Mouse (Mus musculus) ES-E14 (cell line): ENCODE data around the gene Pex16. TPM values are rescaled to one million over a fixed set of nuclear protein-coding genes. Genes with fewer than 3 reads are reported as not detected.

Source experiments
- DNase-seq: peaks from one replicate; pipeline ENCODE4 v3.0.0-alpha.2; 2013; ENCODE audit warnings: low read depth, low spot score
- H3K27ac ChIP-seq: 2 replicates; pipeline ENCODE4 v1.5.1; 2012; ENCODE audit warnings: low read depth, mild to moderate bottlenecking, low read length, moderate library complexity, mixed read lengths; ENCODE audit not compliant: poor library complexity, insufficient read depth, severe bottlenecking
- H3K36me3 ChIP-seq: 2 replicates; pipeline ENCODE4 v1.6.1; 2012; ENCODE audit warnings: mild to moderate bottlenecking, low read length, moderate library complexity, mixed read lengths; ENCODE audit not compliant: control insufficient read depth, poor library complexity, insufficient read depth, severe bottlenecking
- H3K4me1 ChIP-seq, 2 experiments: fragments of 150-350 bp in 1 of 2; sonication (generic) in 1 of 2; 2 replicates each; pipeline ENCODE4 v1.6.1; 2012; ENCODE audit warnings: low read length in 2 of 2, mild to moderate bottlenecking in 1 of 2, mixed read lengths in 1 of 2; ENCODE audit not compliant: control insufficient read depth in 2 of 2, insufficient read depth in 2 of 2, poor library complexity in 1 of 2
- H3K4me3 ChIP-seq, 2 experiments: fragments of 150-350 bp in 1 of 2; sonication (generic) in 1 of 2; 2 replicates each; pipeline ENCODE4 v1.5.1; 2012; ENCODE audit warnings: low read length in 2 of 2, low read depth in 1 of 2, mild to moderate bottlenecking in 1 of 2, mixed read lengths in 1 of 2; ENCODE audit not compliant: insufficient read depth in 1 of 2, poor library complexity in 1 of 2, severe bottlenecking in 1 of 2
- H3K9ac ChIP-seq: 2 replicates; pipeline ENCODE4 v1.6.1; 2012; ENCODE audit warnings: low read depth, mild to moderate bottlenecking, low read length, mixed read lengths; ENCODE audit not compliant: poor library complexity, insufficient read depth, severe bottlenecking
- H3K9me3 ChIP-seq: fragments of 150-350 bp; sonication (generic); 2 replicates; pipeline ENCODE4 v1.6.1; 2012; ENCODE audit warnings: low read depth, mild to moderate bottlenecking, low read length; ENCODE audit not compliant: control insufficient read depth, insufficient read depth
- CHD2 ChIP-seq: IDR thresholded peaks from 2 replicates; pipeline ENCODE4 v1.6.1; 2014; ENCODE audit warnings: mild to moderate bottlenecking, low read depth, low read length, inconsistent platforms
- HCFC1 ChIP-seq: IDR thresholded peaks from 2 replicates; pipeline ENCODE4 v1.6.1; 2012; ENCODE audit warnings: low read length, inconsistent platforms, borderline replicate concordance; ENCODE audit not compliant: insufficient read depth
- MAFK ChIP-seq: IDR thresholded peaks from 2 replicates; pipeline ENCODE4 v1.6.1; 2014; ENCODE audit warnings: mild to moderate bottlenecking, low read depth, low read length, inconsistent platforms; ENCODE audit not compliant: insufficient read depth
- ZC3H11A ChIP-seq: IDR thresholded peaks from 2 replicates; pipeline ENCODE4 v1.6.1; 2012; ENCODE audit warnings: low read depth, mild to moderate bottlenecking, inconsistent platforms, low read length, borderline replicate concordance
- ZNF384 ChIP-seq: IDR thresholded peaks from 2 replicates; pipeline ENCODE4 v1.6.1; 2012; ENCODE audit warnings: low read depth, low read length, inconsistent platforms
- in situ Hi-C, 2 experiments: fragments of 600-800 bp; cut with MboI; formaldehyde crosslinking; loops; one replicate each; pipeline ENCODE4 v1.15.1; 2025; ENCODE audit warnings: low sequenced_read_pairs in 2 of 2, inconsistent platforms in 1 of 2; ENCODE audit not compliant: unreplicated experiment in 2 of 2
- total RNA-seq: library from RNA; depleted of rRNA; stranded (reverse); fragments of 300-350 nt; gene quantifications from 2 replicates; pipeline ENCODE4 v1.2.3, GENCODE M21; 2012

Gene Pex16
- total RNA-seq, 1 experiment: 21.1 TPM

DNA sequence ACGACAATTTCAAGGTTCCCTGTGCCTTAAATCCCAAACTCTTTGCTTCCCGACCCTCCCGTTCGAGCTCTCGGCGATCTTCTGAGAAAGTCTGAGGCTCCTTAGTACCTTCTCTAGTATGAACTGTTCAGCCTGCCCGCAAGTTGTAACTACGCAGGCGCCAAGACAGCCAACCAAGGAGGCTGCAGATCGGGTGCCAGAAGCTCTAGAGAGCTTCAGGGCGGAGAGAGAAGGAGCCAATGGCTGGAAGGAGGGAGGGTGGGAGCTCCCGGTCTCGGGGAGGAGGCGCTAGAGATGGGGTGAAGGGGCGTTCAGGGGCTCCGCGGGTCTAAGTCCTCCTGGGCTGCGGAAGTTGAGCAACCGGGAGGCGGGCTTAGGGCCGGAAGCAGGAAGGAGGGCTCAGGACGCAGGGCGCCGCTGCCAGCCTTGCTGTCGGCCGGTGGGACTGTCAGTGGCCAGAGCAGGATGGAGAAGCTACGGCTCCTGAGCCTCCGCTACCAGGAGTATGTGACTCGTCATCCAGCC, 685 bp downstream of the Pex16 start:
- TF ChIP-seq ZC3H11A (no peak), HCFC1 (peak; percentile 87)
- Histone ChIP-seq H3K9ac (peak overlapping the region; percentile 79), H3K4me3 (peak overlapping the region; percentile 82 to 88), H3K36me3 (peaks cover 8% of the 10 kb centered on the region; the same call in 1 of the 2 replicates), H3K27ac (no peak overlapping the region), H3K9me3 (no peaks in the 10 kb centered on the region), H3K4me1 (peaks cover 2 to 26% of the 10 kb centered on the region in 2 experiments; a peak in 3 of 4 replicates)
- in situ Hi-C loops: no loop called here
- DNase-seq: peak; percentile 92

DNA sequence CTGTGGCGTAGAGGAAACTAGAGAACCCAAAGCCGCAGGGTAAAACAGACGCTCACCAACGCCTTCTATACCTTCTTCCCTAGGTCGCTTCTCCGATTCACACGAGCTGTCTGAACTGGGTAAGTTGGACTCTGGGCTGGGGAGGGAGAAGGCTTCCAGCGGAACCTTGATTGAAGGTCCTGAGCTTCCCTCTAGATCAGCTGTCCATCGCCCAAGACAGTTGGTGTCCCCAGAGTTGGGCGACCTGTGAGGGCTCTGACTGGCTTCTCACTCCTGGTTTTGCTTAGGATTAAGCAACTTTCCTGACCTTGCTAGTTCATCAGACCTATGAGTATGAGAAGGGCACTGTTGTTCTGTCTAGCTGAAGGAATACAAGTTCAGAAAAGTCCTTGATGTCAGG, 1.3 kb downstream of the Pex16 start:
- DNase-seq: no peak
- peaks cover 2 to 24% of the 10 kb centered on the region in 2 experiments; a peak in 3 of 4 replicates for H3K4me1 ChIP-seq
- no peak for TF ChIP-seq MAFK
- TF ChIP-seq ZNF384: no peak
- TF ChIP-seq ZC3H11A: no peak
- no peak for TF ChIP-seq CHD2
- no peak for TF ChIP-seq HCFC1
- in situ Hi-C loops: no loop called here
- peak overlapping the region; percentile 82 to 88 for H3K4me3 ChIP-seq
- no peaks in the 10 kb centered on the region for H3K9me3 ChIP-seq
- H3K36me3 ChIP-seq: peaks cover 8% of the 10 kb centered on the region; the same call in 1 of the 2 replicates
- peak overlapping the region; percentile 79 for H3K9ac ChIP-seq
- no peak overlapping the region for H3K27ac ChIP-seq

DNA sequence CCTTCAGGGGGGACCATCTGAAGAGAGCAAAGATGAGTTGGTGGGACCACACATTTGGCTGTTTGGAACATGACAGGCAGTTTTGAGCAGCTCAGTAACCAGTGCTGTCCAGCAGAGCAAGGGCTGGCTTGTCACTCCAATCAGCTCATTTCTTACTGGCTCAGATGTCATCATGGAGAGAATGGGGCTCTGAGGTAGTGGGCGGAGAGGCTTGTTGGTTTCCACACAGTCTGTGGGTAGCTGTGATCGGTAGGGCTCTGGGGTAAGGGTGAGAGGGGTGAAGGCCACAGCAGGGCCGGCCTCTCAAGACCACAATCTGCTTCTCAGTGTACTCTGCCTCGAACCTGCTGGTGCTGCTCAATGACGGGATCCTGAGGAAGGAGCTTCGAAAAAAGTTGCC, 1.8 kb downstream of the Pex16 start:
- H3K9ac ChIP-seq: peak overlapping the region; percentile 27; the same call in 1 of the 2 replicates
- TF ChIP-seq HCFC1 (no peak), MAFK (no peak), CHD2 (no peak), ZNF384 (no peak), ZC3H11A (no peak)
- H3K36me3 ChIP-seq: peaks cover 8% of the 10 kb centered on the region; the same call in 1 of the 2 replicates
- no peaks in the 10 kb centered on the region for H3K9me3 ChIP-seq
- H3K4me3 ChIP-seq: peak overlapping the region in 1 of 2 experiments; percentile 88; a peak in 1 of 4 replicates
- peaks cover 2 to 21% of the 10 kb centered on the region in 2 experiments; a peak in 3 of 4 replicates for H3K4me1 ChIP-seq
- DNase-seq: no peak
- in situ Hi-C loops: no loop called here
- H3K27ac ChIP-seq: no peak overlapping the region

DNA sequence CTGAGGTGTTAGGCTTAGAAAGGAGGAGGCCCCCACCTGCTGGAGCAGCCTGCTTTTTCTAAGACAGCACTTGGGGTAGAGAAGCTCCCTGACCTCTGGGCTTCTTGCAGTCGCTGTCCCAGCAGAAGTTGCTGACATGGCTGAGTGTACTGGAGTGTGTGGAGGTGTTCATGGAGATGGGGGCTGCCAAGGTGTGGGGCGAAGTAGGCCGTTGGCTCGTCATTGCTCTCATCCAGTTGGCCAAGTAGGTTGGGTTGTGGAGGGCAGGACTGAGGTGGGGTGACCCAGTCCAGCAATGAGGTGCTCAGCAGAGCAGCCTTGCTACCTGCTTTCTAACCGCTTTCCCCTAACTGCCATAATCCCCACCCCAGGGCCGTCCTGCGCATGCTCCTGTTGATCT, 2.8 kb downstream of the Pex16 start:
- H3K9me3 ChIP-seq: no peaks in the 10 kb centered on the region
- in situ Hi-C loops: no loop called here
- peaks cover 9% of the 10 kb centered on the region; the same call in 1 of the 2 replicates for H3K36me3 ChIP-seq
- H3K27ac ChIP-seq: no peak overlapping the region
- H3K9ac ChIP-seq: no peak overlapping the region
- DNase-seq: no peak
- peaks cover 2 to 13% of the 10 kb centered on the region in 2 experiments; a peak in 2 of 4 replicates for H3K4me1 ChIP-seq
- no peak overlapping the region for H3K4me3 ChIP-seq
- TF ChIP-seq ZC3H11A: no peak
- no peak for TF ChIP-seq ZNF384
- TF ChIP-seq MAFK: no peak
- TF ChIP-seq HCFC1: no peak
- no peak for TF ChIP-seq CHD2
